Mouse (Mus musculus): Measurements from ENCODE around the gene Phf21a. TPM values are rescaled to one million over a fixed set of nuclear protein-coding genes. Genes with fewer than 3 reads are reported as not detected.

Gene Phf21a
- polyA plus RNA-seq, 1 experiment from 2014 or later = 2.4 TPM

DNA sequence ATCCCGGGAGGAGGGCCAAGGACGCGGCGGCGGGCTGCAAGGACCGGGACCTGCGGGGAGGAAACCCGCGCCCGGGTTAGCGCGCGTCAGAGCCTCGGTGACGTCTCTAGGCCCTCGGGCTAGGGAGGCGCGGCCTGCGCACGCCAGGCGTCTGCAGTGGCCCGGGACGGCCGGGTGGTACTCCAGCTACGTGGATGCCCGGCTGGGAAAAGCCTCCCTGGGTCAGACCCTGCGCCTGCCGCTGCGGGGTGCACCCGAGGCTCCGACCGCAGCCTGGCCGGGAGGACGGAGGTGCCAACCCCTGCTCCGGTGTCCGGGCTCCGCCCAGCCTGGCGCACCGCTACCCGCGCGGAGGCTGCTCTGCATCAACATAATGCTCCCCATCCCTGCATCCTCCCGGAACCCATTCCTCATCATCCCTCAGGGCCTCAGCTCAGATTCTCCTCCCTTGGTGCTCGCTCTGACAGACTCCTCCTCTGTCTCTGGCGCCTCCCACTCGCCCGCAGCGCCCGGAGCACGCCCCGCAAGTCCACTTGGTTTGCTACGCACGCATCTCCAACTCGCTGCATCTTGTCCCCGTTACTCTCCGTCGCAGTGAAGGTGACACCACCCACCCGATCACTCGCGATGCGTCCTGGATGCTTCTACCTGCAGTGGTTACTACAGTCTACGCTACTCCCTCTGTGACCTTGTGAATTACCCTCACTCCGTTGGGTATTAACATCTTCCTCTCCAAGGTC lies 33.3 kb upstream of the Phf21a start:
- DNase-seq (no peak), ATAC-seq (ENCODE audit: low read depth) (peak; percentile 28)
- H3K4me2 ChIP-seq = peak overlapping the region; percentile 82
- under 1% methylated on average over 63 of the region's 63 CpGs for WGBS (ENCODE audit: insufficient replicate concordance)
- H3K4me1 ChIP-seq (replicated peaks) = peaks cover 32% of the 10 kb centered on the region
- no peak overlapping the region for H3K27ac ChIP-seq
- peaks cover 76% of the 10 kb centered on the region for H3K27me3 ChIP-seq
- no peaks in the 10 kb centered on the region for H3K36me3 ChIP-seq
- H3K9ac ChIP-seq = peak overlapping the region; percentile 45; the same call in 1 of the 2 replicates
- peak overlapping the region; percentile 62 for H3K4me3 ChIP-seq (replicated peaks)
- 0 out of 2 replicates have a peak, but pooled peaks cover 3% of the 10 kb centered on the region for H3K9me3 ChIP-seq (replicated peaks)

DNA sequence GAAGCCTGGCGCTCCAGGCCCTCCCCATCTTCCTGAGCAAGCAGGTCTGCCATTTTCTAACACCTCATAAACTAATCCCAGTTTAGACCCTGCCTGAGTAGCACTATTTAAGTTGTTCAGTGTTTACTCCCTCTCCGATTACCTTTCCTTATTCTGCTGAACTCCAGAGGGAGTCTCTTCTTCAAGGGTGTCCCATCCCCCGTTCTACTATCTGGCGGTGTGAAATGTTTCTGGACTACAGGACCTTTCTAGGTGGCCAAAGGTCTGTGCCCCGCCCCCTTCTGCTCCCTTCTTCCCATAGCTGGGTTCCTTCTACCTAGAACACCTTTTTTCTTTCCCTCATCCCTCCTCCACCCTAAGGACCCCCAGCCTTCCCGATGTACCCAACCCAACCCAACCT lies 32.6 kb upstream of the Phf21a start:
- DNase-seq = no peak
- no peak for ATAC-seq (ENCODE audit: low read depth)
- 0 out of 2 replicates have a peak, but pooled peaks cover 1% of the 10 kb centered on the region for H3K9me3 ChIP-seq (replicated peaks)
- no peak overlapping the region for H3K9ac ChIP-seq
- H3K27ac ChIP-seq = no peak overlapping the region
- H3K4me1 ChIP-seq (replicated peaks) = peaks cover 29% of the 10 kb centered on the region
- 15% methylated on average over 6 of the region's 6 CpGs for WGBS (ENCODE audit: insufficient replicate concordance)
- no peaks in the 10 kb centered on the region for H3K36me3 ChIP-seq
- peak overlapping the region; percentile 82 for H3K4me2 ChIP-seq
- peaks cover 70% of the 10 kb centered on the region for H3K27me3 ChIP-seq
- H3K4me3 ChIP-seq (replicated peaks) = peak overlapping the region; percentile 62; the same call in 1 of the 2 replicates

DNA sequence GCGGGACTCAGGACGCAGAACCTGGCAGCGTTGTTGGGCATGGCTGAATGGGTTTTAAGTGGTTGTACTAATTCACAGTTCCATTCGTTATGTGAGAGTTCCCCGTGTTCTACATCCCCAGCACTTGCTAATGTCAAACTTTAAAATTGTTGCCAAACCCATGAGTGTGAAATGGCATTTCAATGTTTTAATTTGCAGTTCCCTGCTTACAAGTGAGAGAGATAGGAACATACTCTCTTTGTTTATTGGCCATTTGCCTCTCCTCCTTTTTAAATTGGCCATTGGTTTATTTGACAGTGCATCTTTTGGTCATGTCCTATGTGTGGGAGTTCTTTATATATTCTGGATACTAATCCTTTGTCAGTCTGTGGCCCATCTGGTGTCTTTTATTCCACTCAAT lies 31.6 kb upstream of the Phf21a start:
- Histone ChIP-seq H3K36me3 (no peaks in the 10 kb centered on the region), H3K4me1 (replicated peaks) (peaks cover 19% of the 10 kb centered on the region), H3K4me3 (replicated peaks) (no peak overlapping the region), H3K9me3 (replicated peaks) (no peaks in the 10 kb centered on the region), H3K9ac (no peak overlapping the region), H3K27ac (no peak overlapping the region), H3K4me2 (no peak overlapping the region), H3K27me3 (peaks cover 65% of the 10 kb centered on the region)
- DNase-seq (no peak), ATAC-seq (ENCODE audit: low read depth) (no peak)
- 61% methylated on average over 5 of the region's 5 CpGs for WGBS (ENCODE audit: insufficient replicate concordance)

DNA sequence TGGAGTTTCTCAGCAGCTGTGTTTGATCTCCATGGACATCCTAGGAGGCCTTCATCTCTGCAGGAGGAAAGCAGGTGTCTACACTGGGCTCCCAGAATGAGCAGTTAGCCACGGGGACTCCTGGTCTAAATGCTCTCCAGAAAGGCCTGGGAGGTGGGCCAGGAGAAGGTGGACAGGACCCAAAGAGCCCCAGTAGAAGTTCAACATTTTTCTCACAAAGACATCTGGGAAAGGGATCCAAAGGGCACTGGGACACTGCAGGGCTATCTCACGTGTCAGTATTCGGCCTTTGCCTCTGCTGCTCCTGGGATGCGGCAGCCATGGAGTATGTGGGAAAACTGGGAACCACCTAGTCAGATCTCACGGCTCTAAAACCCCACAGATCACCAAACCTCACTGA lies 29.8 kb upstream of the Phf21a start:
- H3K27me3 ChIP-seq = peaks cover 50% of the 10 kb centered on the region
- DNase-seq (no peak), ATAC-seq (ENCODE audit: low read depth) (no peak)
- H3K27ac ChIP-seq = no peak overlapping the region
- no peak overlapping the region for H3K9ac ChIP-seq
- H3K4me1 ChIP-seq (replicated peaks) = peaks cover 19% of the 10 kb centered on the region
- H3K4me3 ChIP-seq (replicated peaks) = no peak overlapping the region
- H3K4me2 ChIP-seq = no peak overlapping the region
- H3K36me3 ChIP-seq = no peaks in the 10 kb centered on the region
- H3K9me3 ChIP-seq (replicated peaks) = no peaks in the 10 kb centered on the region
- 52% methylated on average over 5 of the region's 5 CpGs for WGBS (ENCODE audit: insufficient replicate concordance)

DNA sequence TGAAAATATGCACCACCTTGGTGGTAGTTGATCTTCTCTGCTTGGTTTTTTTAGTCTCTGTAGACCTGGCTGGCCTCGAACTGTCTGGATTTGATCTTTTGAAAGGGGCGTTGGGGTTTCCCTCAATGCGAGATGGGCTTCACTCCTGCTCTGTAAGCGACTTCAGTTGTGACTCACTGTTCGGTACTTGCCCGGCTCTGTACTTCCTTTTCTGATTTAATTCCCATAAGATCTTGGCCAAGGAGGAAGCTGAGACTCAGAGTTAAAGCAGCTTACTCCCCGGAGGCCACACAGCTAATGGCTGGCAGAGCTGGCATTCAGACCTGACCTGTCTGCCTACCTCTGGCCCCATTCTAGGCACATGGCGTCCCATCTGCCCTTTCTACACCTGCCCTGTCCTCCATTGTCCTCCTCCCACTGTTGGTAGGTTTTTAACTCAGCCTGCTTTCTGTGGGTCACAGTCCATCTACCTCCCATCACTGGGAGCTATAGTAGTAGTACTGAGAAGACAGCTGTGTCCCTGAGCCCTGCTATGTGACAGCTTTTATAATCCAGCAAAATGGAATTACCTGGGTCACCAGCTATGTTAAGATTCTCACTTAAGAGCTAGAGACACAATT lies 27.5 kb upstream of the Phf21a start:
- H3K4me3 ChIP-seq (replicated peaks) = no peak overlapping the region
- peaks cover 27% of the 10 kb centered on the region for H3K27me3 ChIP-seq
- no peaks in the 10 kb centered on the region for H3K4me1 ChIP-seq (replicated peaks)
- WGBS (ENCODE audit: insufficient replicate concordance) = 43% methylated on average over 8 of the region's 8 CpGs
- no peak overlapping the region for H3K4me2 ChIP-seq
- no peak overlapping the region for H3K27ac ChIP-seq
- ATAC-seq (ENCODE audit: low read depth) = no peak
- H3K36me3 ChIP-seq = no peaks in the 10 kb centered on the region
- no peak for DNase-seq
- H3K9me3 ChIP-seq (replicated peaks) = no peaks in the 10 kb centered on the region
- no peak overlapping the region for H3K9ac ChIP-seq

DNA sequence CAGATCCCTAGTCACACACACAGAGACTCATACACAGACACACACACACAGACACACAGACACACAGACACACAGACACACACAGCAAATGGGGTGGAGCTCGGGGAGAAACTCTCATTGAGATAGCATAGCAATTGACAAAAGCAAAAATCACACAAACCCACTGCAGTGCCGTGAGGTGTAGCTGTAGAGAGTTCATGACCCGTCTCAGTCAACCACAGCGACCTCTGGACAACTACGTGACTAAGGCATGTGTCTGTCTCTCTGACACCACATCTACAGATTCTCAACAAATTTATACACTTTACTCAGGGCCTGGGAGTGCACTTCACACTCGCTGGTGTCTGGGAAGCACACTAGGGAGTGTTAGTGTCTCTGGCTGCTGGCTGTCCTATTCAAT lies 27.0 kb upstream of the Phf21a start:
- 52% methylated on average over 6 of the region's 6 CpGs for WGBS (ENCODE audit: insufficient replicate concordance)
- H3K4me3 ChIP-seq (replicated peaks) = no peak overlapping the region
- no peak overlapping the region for H3K9ac ChIP-seq
- no peaks in the 10 kb centered on the region for H3K9me3 ChIP-seq (replicated peaks)
- no peaks in the 10 kb centered on the region for H3K36me3 ChIP-seq
- peaks cover 21% of the 10 kb centered on the region for H3K27me3 ChIP-seq
- DNase-seq (no peak), ATAC-seq (ENCODE audit: low read depth) (no peak; the same call in 1 of the 2 replicates)
- H3K4me2 ChIP-seq = no peak overlapping the region
- H3K27ac ChIP-seq = no peak overlapping the region
- H3K4me1 ChIP-seq (replicated peaks) = no peaks in the 10 kb centered on the region

DNA sequence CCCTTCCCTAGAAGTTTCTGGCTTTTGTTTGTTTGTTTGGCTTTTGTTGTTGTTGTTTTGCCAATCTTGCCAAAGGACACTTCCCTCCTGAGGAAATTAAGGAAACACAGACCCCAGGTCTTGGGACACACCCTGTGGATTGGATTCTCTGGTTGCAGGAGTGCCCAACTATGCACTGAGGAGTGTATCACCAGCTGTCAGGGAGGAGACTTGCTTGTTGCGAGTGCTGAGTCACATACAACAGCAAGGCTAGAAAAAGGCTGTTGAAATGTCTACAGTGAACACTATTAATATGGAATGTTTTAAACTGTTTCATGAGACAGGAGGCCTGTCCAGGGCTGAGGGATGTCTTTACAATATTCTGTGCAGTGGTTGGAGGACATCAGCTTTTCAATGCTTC lies 26.0 kb upstream of the Phf21a start:
- no peaks in the 10 kb centered on the region for H3K4me1 ChIP-seq (replicated peaks)
- peaks cover 13% of the 10 kb centered on the region for H3K27me3 ChIP-seq
- H3K36me3 ChIP-seq = no peaks in the 10 kb centered on the region
- WGBS (ENCODE audit: insufficient replicate concordance) = 50% methylated on average over 1 of the region's 1 CpGs
- DNase-seq = no peak
- no peak for ATAC-seq (ENCODE audit: low read depth)
- H3K4me2 ChIP-seq = no peak overlapping the region
- no peak overlapping the region for H3K9ac ChIP-seq
- no peak overlapping the region for H3K4me3 ChIP-seq (replicated peaks)
- no peak overlapping the region for H3K27ac ChIP-seq
- no peaks in the 10 kb centered on the region for H3K9me3 ChIP-seq (replicated peaks)

DNA sequence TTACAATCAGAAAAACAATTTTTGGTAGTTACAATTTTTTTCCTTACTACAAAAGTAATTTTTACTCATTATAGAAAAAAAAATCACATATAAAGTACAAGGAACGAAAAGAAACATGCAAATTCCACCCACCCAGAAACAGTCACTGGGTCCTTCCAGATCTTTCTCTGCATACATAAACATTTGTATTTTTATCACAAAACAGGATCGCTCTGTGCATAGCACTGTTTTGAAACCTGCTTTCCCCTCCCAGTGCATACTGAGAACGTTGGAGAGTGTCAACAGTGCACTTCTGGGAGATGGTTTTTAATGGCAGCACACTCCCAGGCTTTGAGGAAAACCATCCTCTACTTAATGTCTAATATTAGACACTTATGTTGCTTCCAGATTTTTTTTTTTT lies 25.3 kb upstream of the Phf21a start:
- H3K9me3 ChIP-seq (replicated peaks) = no peaks in the 10 kb centered on the region
- H3K4me3 ChIP-seq (replicated peaks) = no peak overlapping the region
- ATAC-seq (ENCODE audit: low read depth) (no peak), DNase-seq (no peak)
- no peak overlapping the region for H3K4me2 ChIP-seq
- H3K4me1 ChIP-seq (replicated peaks) = no peaks in the 10 kb centered on the region
- no peak overlapping the region for H3K9ac ChIP-seq
- H3K36me3 ChIP-seq = no peaks in the 10 kb centered on the region
- no peak overlapping the region for H3K27ac ChIP-seq
- WGBS (ENCODE audit: insufficient replicate concordance) = 52% methylated on average over 3 of the region's 3 CpGs
- peaks cover 11% of the 10 kb centered on the region for H3K27me3 ChIP-seq

DNA sequence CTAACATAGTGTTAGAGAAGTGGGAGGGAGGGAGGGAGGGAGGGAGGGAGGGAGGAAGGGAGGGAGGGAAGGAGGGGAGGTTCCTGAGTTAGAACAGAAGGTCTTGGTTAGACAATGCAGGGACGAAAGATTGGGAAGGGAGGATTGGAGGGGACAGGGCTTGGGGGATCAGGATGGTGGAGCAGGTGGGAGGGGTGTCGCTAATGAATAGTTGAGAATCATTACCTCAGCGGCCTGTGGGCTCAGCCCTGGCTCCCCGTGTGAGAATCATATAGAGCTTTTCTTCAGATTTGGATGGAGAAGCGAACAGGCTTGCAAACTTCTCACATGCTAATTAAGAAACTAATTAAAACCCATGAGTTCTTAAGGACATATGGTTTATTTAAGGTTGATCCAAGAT lies 23.3 kb upstream of the Phf21a start:
- Histone ChIP-seq H3K36me3 (no peaks in the 10 kb centered on the region), H3K9ac (no peak overlapping the region), H3K27me3 (0 out of 2 replicates have a peak, but pooled peaks cover 7% of the 10 kb centered on the region), H3K4me3 (replicated peaks) (no peak overlapping the region), H3K4me2 (no peak overlapping the region), H3K4me1 (replicated peaks) (no peaks in the 10 kb centered on the region), H3K27ac (no peak overlapping the region), H3K9me3 (replicated peaks) (no peaks in the 10 kb centered on the region)
- DNase-seq (no peak), ATAC-seq (ENCODE audit: low read depth) (no peak)
- WGBS (ENCODE audit: insufficient replicate concordance) = 44% methylated on average over 5 of the region's 5 CpGs

DNA sequence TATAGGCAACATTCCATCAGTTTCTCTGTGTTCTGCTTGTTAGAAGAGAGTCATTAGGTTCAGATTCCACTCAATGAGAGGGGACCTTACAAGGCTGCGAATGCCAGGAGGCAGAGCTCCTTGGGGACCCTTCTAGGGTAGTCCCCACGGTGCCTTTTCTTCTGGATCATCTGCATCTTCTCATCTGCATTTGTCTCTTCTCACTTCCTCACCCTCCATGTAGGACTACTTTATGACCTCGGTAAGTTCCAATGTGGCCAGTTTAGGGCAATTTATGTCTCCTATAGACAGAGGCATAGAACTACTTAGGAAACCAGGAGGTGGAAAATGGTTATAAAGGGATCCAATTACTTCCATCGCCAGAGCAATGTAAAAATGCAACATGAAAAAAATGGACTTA lies 21.8 kb upstream of the Phf21a start:
- Histone ChIP-seq H3K9me3 (replicated peaks) (no peaks in the 10 kb centered on the region), H3K4me1 (replicated peaks) (no peaks in the 10 kb centered on the region), H3K4me2 (no peak overlapping the region), H3K9ac (no peak overlapping the region), H3K4me3 (replicated peaks) (no peak overlapping the region), H3K27ac (no peak overlapping the region), H3K36me3 (no peaks in the 10 kb centered on the region), H3K27me3 (0 out of 2 replicates have a peak, but pooled peaks cover 7% of the 10 kb centered on the region)
- ATAC-seq (ENCODE audit: low read depth) (no peak), DNase-seq (no peak)
- 54% methylated on average over 4 of the region's 4 CpGs for WGBS (ENCODE audit: insufficient replicate concordance)

DNA sequence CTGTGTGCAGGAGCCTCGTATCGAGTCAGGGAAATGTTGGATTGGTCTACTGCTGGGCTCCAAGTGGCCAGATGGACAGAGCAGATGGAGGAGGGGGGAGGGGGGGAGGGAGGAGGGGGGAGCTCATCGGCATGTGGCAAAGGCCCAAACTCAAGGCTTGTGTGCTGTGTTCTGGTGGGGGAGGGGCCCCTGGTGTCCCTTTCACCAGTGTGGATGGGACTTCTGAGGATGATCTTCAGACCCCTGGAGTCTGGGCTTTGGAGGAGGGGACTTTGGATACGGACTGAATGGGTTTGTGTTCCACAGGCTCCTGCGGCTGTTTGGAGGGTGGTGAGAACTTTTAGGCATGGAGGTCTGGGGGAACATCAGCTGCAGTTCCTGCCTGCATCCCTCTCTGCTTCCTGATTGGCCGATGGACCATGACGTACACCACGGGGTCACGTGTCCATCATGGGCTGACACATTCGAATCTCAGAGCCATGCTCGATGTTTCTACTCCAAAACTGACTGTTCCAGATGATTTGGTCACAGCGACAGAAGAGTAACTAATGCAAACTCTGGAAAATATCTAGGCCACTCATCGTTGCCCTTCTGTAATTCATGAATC lies 16.7 kb upstream of the Phf21a start:
- Histone ChIP-seq H3K36me3 (no peaks in the 10 kb centered on the region), H3K4me2 (no peak overlapping the region), H3K9ac (no peak overlapping the region), H3K4me1 (replicated peaks) (no peaks in the 10 kb centered on the region), H3K27ac (no peak overlapping the region), H3K4me3 (replicated peaks) (no peak overlapping the region), H3K9me3 (replicated peaks) (no peaks in the 10 kb centered on the region), H3K27me3 (0 out of 2 replicates have a peak, but pooled peaks cover 7% of the 10 kb centered on the region)
- no peak for DNase-seq
- ATAC-seq (ENCODE audit: low read depth) = no peak
- 66% methylated on average over 13 of the region's 13 CpGs for whole genome bisulfite sequencing (ENCODE audit: insufficient replicate concordance)
